Mouse (Mus musculus): ENCODE measurements around the gene Dpp6. TPM values are rescaled to one million over a fixed set of nuclear protein-coding genes. Genes with fewer than 3 reads are reported as not detected.

The Dpp6 gene
- polyA plus RNA-seq, 1 experiment, result 0.01 TPM

DNA sequence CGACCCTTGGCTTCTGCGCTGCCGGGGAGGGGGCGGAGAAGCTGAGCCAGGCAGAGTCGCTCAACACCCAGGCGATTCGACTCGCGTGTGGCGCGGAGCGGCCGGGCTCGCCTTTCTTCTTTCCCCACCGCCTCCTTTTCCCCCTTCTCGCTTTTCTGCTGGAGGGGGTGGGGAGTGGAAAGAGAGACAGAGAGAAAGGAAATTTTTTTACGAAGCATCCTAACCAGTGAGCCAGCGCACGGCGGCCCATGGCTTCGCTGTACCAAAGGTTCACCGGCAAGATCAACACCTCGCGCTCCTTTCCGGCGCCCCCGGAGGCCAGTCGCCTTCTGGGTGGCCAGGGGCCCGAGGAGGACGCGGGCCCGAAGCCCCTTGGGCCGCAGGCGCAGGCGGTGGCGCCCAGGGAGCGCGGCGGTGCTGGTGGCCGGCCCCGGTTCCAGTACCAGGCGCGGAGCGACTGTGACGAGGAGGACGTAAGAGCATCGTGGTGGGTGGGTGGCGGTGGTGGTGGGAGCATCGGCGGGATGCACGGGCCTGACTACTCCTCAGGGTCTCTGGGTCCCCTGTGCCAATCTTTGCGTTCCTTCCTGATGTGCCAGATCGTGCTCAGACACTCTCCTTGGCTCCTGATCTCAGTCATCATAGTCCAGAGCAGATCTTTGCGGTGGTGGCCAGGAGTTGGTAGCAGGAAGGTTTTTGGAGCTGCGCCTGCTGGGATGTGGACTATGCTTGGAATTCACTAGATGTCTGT is 232.5 kb downstream of the Dpp6 start:
- no peak overlapping the region for H3K4me3 ChIP-seq (ENCODE audit: insufficient read depth, poor library complexity, severe bottlenecking)
- no peak for TF ChIP-seq USF1 (IDR thresholded peaks at IDR 0.05; ENCODE audit: low read depth)
- H3K79me2 ChIP-seq (ENCODE audit: control insufficient read depth, insufficient read depth), result no peaks in the 10 kb centered on the region
- no peaks in the 10 kb centered on the region for H3K36me3 ChIP-seq (ENCODE audit: control insufficient read depth, insufficient read depth)
- no peaks in the 10 kb centered on the region for H3K79me3 ChIP-seq (ENCODE audit: low read depth)
- no peaks in the 10 kb centered on the region for H3K27me3 ChIP-seq (ENCODE audit: control insufficient read depth, insufficient read depth, insufficient read length)
- H3ac ChIP-seq (ENCODE audit: control insufficient read depth, insufficient read length, low read depth), result no peak overlapping the region

DNA sequence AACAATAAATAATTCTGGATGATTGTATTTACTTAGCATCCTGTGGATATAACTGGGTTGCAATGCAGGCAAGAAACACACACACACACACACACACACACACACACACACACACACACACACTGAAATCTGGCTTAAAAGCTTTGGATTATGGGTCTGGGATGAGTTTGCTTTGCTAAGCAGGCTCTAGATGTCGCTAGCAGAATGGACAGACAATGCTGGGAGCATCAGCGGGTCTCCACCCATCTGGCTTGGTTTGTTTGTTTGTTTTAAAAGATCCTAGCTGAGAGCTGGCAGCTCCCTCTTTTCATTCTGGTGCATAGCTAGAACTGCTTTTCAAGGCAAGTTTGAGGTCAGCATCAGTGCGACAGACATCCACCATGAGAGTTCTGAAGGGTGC is 234.2 kb downstream of the Dpp6 start:
- H3K79me2 ChIP-seq (ENCODE audit: control insufficient read depth, insufficient read depth), result no peaks in the 10 kb centered on the region
- H3K27me3 ChIP-seq (ENCODE audit: control insufficient read depth, insufficient read depth, insufficient read length), result no peaks in the 10 kb centered on the region
- no peak overlapping the region for H3K4me3 ChIP-seq (ENCODE audit: insufficient read depth, poor library complexity, severe bottlenecking)
- no peaks in the 10 kb centered on the region for H3K79me3 ChIP-seq (ENCODE audit: low read depth)
- H3K36me3 ChIP-seq (ENCODE audit: control insufficient read depth, insufficient read depth), result no peaks in the 10 kb centered on the region
- TF ChIP-seq MYOD1 (IDR thresholded peaks at IDR 0.05; ENCODE audit: control insufficient read depth, insufficient read length, low read depth), result no peak
- no peak for TF ChIP-seq CTCF (IDR thresholded peaks at IDR 0.05; ENCODE audit: control insufficient read depth, insufficient read depth, insufficient read length)
- TF ChIP-seq FOSL1 (IDR thresholded peaks at IDR 0.05; ENCODE audit: insufficient read depth, low read length, poor library complexity, severe bottlenecking), result no peak
- TF ChIP-seq USF1 (IDR thresholded peaks at IDR 0.05; ENCODE audit: low read depth), result no peak
- no peak for TF ChIP-seq MAX (IDR thresholded peaks at IDR 0.05)
- no peak for TF ChIP-seq CEBPB (IDR thresholded peaks at IDR 0.05; ENCODE audit: low read depth)
- TF ChIP-seq MYOG (IDR thresholded peaks at IDR 0.05; ENCODE audit: control insufficient read depth, extremely low read depth, insufficient read length), result no peak
- H3ac ChIP-seq (ENCODE audit: control insufficient read depth, insufficient read length, low read depth), result no peak overlapping the region

DNA sequence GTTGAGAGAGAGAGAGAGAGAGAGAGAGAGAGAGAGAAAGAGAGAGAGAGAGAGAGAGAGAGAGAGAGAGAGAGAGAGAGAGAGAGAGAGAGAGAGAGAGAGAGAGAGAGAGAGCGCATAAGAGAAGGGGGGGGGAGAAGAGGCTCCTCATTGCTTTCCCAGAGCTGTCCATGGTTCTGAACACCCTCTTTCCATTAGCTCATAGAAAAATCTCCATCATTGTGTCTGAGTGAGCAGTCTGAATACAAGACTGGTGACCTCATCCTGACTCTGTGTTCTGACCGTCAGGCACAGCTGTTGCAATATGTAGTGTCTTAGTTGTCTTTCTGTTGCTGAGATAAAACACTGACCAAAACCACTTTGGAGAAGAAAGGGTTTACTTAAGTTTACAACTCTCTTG is 235.4 kb downstream of the Dpp6 start:
- Histone ChIP-seq H3K4me3 (ENCODE audit: insufficient read depth, poor library complexity, severe bottlenecking) (no peak overlapping the region), H3K27me3 (ENCODE audit: control insufficient read depth, insufficient read depth, insufficient read length) (no peaks in the 10 kb centered on the region), H3K79me2 (ENCODE audit: control insufficient read depth, insufficient read depth) (no peaks in the 10 kb centered on the region), H3K36me3 (ENCODE audit: control insufficient read depth, insufficient read depth) (no peaks in the 10 kb centered on the region), H3K79me3 (ENCODE audit: low read depth) (no peaks in the 10 kb centered on the region), H3ac (ENCODE audit: control insufficient read depth, insufficient read length, low read depth) (no peak overlapping the region)
- TF ChIP-seq CTCF (IDR thresholded peaks at IDR 0.05; ENCODE audit: control insufficient read depth, insufficient read depth, insufficient read length) (no peak), FOSL1 (IDR thresholded peaks at IDR 0.05; ENCODE audit: insufficient read depth, low read length, poor library complexity, severe bottlenecking) (no peak), MAX (IDR thresholded peaks at IDR 0.05) (no peak), MYOD1 (IDR thresholded peaks at IDR 0.05; ENCODE audit: control insufficient read depth, insufficient read length, low read depth) (no peak), USF1 (IDR thresholded peaks at IDR 0.05; ENCODE audit: low read depth) (no peak), CEBPB (IDR thresholded peaks at IDR 0.05; ENCODE audit: low read depth) (no peak), MYOG (IDR thresholded peaks at IDR 0.05; ENCODE audit: control insufficient read depth, extremely low read depth, insufficient read length) (no peak)

DNA sequence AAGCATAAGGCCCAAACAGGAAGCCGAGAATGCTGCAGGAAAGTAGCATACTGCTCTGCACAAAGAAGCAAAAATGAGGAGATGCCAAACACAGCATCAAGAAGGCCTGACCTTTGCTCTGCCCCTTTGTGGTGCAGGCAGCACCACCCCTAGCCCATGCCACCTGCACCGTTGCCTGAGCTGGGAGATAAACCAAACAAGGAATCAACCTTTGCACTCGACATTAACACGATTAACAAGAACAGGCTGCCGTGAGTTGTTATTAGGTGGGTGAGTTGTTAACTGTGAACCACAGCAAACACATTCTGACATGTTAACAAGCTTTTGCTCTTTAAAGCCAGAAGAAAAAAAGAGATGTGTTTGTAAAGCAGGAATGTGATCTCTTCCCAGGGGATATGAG is 239.4 kb downstream of the Dpp6 start:
- no peak overlapping the region for H3ac ChIP-seq (ENCODE audit: control insufficient read depth, insufficient read length, low read depth)
- no peak for TF ChIP-seq FOSL1 (IDR thresholded peaks at IDR 0.05; ENCODE audit: insufficient read depth, low read length, poor library complexity, severe bottlenecking)
- no peak for TF ChIP-seq CEBPB (IDR thresholded peaks at IDR 0.05; ENCODE audit: low read depth)
- no peak for TF ChIP-seq MYOD1 (IDR thresholded peaks at IDR 0.05; ENCODE audit: control insufficient read depth, insufficient read length, low read depth)
- H3K36me3 ChIP-seq (ENCODE audit: control insufficient read depth, insufficient read depth), result no peaks in the 10 kb centered on the region
- no peaks in the 10 kb centered on the region for H3K79me2 ChIP-seq (ENCODE audit: control insufficient read depth, insufficient read depth)
- H3K27me3 ChIP-seq (ENCODE audit: control insufficient read depth, insufficient read depth, insufficient read length), result no peaks in the 10 kb centered on the region
- H3K79me3 ChIP-seq (ENCODE audit: low read depth), result no peaks in the 10 kb centered on the region
- no peak overlapping the region for H3K4me3 ChIP-seq (ENCODE audit: insufficient read depth, poor library complexity, severe bottlenecking)

DNA sequence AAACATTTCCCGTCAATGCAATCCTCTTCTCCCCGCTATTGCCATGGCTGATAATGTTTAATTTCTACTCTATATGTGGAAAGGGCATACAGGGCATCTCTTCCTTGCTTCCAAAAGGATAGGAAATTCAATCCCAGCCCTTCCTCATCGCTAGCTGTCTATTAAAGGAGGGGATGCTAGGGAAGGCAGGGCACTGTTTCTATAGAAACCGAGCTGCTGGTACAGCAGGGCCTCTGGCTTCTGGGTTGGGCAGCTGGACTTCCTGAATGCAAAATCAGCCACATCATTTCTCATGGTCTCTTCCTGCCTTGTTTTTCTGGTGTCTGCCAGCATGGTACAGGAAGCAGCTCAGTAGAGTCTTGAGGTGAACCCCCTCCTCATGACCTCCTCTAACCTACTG is 243.1 kb downstream of the Dpp6 start:
- no peak for TF ChIP-seq USF1 (IDR thresholded peaks at IDR 0.05; ENCODE audit: low read depth)
- no peak for TF ChIP-seq MAX (IDR thresholded peaks at IDR 0.05)
- TF ChIP-seq MYOD1 (IDR thresholded peaks at IDR 0.05; ENCODE audit: control insufficient read depth, insufficient read length, low read depth), result no peak
- TF ChIP-seq CEBPB (IDR thresholded peaks at IDR 0.05; ENCODE audit: low read depth), result no peak
- TF ChIP-seq FOSL1 (IDR thresholded peaks at IDR 0.05; ENCODE audit: insufficient read depth, low read length, poor library complexity, severe bottlenecking), result no peak
- TF ChIP-seq CTCF (IDR thresholded peaks at IDR 0.05; ENCODE audit: control insufficient read depth, insufficient read depth, insufficient read length), result no peak
- TF ChIP-seq MYOG (IDR thresholded peaks at IDR 0.05; ENCODE audit: control insufficient read depth, extremely low read depth, insufficient read length), result no peak
- H3K27me3 ChIP-seq (ENCODE audit: control insufficient read depth, insufficient read depth, insufficient read length), result no peaks in the 10 kb centered on the region

DNA sequence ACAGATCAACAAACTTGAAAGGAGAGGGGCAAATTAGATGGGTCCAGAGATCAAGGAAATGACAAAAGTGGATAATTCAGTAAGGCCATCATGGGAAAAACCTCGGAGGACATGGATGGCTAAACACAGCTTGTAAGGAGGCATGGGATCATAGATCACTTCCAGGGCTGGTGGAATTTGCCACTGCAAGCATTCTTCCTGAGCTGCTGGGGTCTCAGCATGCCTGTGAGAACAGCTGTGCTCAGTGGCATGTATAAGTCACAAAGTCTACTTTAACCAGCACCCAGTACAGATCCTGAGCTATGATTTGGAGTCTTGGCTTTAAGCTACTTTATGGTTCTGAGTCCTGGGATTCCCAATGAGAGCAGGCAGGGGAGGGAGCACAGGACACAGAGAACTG is 246.9 kb downstream of the Dpp6 start:
- TF ChIP-seq FOSL1 (IDR thresholded peaks at IDR 0.05; ENCODE audit: insufficient read depth, low read length, poor library complexity, severe bottlenecking) (no peak), CEBPB (IDR thresholded peaks at IDR 0.05; ENCODE audit: low read depth) (no peak), MAX (IDR thresholded peaks at IDR 0.05) (no peak), CTCF (IDR thresholded peaks at IDR 0.05; ENCODE audit: control insufficient read depth, insufficient read depth, insufficient read length) (no peak), USF1 (IDR thresholded peaks at IDR 0.05; ENCODE audit: low read depth) (no peak), MYOD1 (IDR thresholded peaks at IDR 0.05; ENCODE audit: control insufficient read depth, insufficient read length, low read depth) (no peak), MYOG (IDR thresholded peaks at IDR 0.05; ENCODE audit: control insufficient read depth, extremely low read depth, insufficient read length) (no peak)
- Histone ChIP-seq H3K36me3 (ENCODE audit: control insufficient read depth, insufficient read depth) (no peaks in the 10 kb centered on the region), H3K4me3 (ENCODE audit: insufficient read depth, poor library complexity, severe bottlenecking) (no peak overlapping the region)

More for the DNA sequence above, 243.1 kb downstream of the Dpp6 start:
- Histone ChIP-seq H3K36me3 (ENCODE audit: control insufficient read depth, insufficient read depth) (no peaks in the 10 kb centered on the region), H3K79me2 (ENCODE audit: control insufficient read depth, insufficient read depth) (no peaks in the 10 kb centered on the region), H3K4me3 (ENCODE audit: insufficient read depth, poor library complexity, severe bottlenecking) (no peak overlapping the region), H3ac (ENCODE audit: control insufficient read depth, insufficient read length, low read depth) (no peak overlapping the region), H3K79me3 (ENCODE audit: low read depth) (no peaks in the 10 kb centered on the region)

More for the DNA sequence above, 246.9 kb downstream of the Dpp6 start:
- H3K27me3 ChIP-seq (ENCODE audit: control insufficient read depth, insufficient read depth, insufficient read length), result no peaks in the 10 kb centered on the region
- no peak overlapping the region for H3ac ChIP-seq (ENCODE audit: control insufficient read depth, insufficient read length, low read depth)
- no peaks in the 10 kb centered on the region for H3K79me3 ChIP-seq (ENCODE audit: low read depth)
- no peaks in the 10 kb centered on the region for H3K79me2 ChIP-seq (ENCODE audit: control insufficient read depth, insufficient read depth)

Measured in C2C12 (cell line).